Mouse (Mus musculus) B cell, adult 2 months (primary cell): ENCODE measurements around the gene Baiap3.

Source experiments
- DNase-seq, 2 experiments: peaks; one replicate each; pipeline ENCODE4 v3.0.0; 2022

Baiap3 gene

GRCm38 (mm10) chr17:25256140-25256754, at the start of gene Baiap3:
Gene Baiap3 (minus strand): TSS chr17:25256364.
- no peak for DNase-seq

DNA sequence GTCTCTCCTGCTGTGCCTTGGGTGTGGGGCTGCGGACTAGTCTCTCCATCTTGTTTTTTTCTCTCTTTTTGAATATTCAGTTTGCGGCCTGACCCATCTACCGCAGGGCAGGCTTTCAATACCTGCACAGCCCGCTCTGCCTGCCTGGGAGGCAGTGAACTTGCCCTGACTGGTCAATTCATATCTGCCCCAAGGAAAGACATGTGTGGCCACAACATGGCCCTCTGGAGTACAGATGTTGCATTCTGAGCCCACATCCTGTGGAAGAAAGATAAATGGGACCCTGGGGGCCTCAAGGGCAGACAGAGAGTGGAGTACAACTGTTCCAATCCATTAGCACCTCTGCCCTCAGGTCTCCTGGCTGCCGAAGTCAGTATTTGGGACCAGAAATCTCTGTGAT, 41.9 kb upstream of the Baiap3 start, which contains the start of gene Prss34:
Prss34 (plus strand) TSS at position 301 of the 400 bp plus-strand sequence.
- DNase-seq = no peak

- no peak for DNase-seq
Measured at GRCm38 (mm10) chr17:25294111-25294510, 37.9 kb upstream of the Baiap3 start.

DNA sequence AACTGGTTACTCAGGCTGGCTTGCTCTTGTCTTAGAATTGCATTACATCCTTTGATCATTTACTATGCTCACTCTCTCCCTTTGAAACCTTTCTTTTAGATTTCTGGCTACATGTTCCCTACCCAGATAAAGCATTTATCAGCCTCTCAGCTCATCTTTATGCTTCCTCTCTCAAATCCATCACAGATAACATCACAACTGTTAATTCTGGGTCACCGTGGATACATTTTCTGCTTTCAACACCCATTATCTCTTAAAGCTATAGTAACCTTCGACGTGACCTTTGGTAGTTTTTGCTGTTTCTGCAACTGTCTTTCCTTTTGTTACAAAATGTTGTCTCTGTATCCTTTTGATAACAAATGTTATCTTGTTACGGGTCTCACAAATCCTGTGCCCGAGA, 37.3 kb upstream of the Baiap3 start:
- DNase-seq = no peak

GRCm38 (mm10) chr17:25290411-25290810, 34.2 kb upstream of the Baiap3 start:
- no peak for DNase-seq

DNA sequence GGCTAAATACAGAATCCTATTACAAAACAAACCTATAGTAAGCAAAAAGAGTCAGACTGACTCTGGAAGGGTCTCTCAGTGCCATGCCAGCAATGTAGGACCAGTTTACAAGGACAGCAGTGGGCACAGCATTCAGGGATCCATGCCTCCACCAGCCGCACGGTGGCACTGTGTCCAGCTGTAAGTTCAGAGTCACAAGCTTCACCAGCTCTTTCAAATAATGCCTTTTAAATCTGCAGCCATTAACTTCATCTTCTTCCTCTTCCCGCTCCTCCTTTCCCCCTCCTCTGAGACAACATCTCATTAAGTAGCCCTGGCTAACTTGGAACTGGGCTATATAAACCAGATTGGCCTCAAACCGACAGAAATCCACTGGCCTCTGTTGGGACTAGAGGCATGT, 32.7 kb upstream of the Baiap3 start:
- DNase-seq = peak; percentile 58 to 61

DNA sequence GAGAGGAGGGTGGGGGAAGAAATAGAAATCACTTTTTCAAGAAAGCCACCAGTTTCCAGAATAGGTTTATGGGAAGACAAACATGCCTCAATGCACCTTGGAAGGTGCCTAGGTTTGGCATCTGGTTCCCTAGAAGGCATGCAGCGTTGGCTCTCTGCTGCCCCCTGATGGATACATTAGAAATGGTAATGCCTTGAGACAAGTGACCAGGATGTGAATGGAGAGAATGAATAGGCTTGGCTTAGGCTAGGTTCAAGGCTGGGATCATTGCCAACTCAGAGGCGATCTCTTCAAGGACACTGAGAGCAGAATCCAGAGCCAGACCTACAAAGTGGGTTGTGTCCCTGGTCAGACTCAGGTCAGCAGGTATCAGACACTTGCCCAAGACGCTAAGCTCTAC, 28.9 kb upstream of the Baiap3 start:
- DNase-seq = peak; percentile 83 to 84

DNA sequence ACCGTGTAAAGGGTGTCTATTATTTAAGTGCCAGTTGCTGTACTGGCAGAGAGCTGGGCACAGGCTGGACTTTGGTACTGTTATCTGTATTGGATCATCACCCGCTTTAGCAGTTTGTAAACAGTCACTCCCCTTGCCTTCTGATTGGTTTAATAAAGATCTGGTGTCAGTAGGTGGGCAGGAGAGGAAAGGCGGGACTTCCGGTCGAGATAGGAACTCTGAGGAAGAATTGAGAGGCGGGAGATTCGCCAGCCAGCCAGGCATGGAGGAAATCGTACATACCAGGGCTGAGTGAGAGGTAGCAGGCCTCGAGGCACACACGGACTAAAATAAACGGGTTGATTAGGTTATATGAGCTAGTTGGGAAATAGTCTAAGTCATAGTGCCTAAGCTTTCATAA, 26.0 kb upstream of the Baiap3 start:
- DNase-seq = peak; percentile 48 to 54

GRCm38 (mm10) chr17:25275833-25276232, 19.7 kb upstream of the Baiap3 start:
- no peak for DNase-seq

DNA sequence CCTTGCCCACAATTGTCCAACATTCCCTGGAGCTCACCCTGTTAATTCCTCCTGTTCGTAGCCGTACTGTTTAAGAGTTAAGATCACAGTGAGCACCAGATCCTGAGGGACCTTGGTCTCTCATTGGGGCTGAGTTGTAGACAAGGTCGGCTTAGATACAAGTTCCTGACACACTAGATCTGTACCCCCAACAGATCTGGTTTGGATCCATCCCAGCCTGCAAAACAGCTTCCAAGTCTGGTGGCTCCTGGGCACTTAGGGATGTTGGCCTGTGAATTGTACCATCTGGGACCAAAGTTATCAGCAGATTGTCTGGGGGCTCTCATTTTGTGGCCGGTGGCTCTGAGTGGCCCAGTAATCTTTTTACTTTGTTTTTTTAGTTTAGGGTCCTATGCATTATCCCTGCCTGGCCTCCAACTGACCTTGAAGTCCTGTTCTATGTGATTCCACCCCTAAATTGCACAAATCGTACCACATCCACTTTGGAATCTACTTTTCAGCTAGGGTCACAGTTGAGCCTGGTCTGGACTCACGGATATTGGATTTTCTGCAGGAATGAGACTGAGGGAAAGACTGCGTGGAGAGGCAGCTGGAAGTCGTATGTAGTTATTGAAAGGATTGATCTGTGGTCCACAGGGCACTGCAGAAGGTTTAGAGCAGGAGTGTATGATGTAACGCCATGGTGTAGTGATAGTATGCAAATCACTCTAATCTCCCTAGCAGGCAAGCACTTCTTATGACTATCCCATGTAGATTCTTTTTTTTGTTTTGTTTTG, 18.6 kb upstream of the Baiap3 start, which contains the start of gene Ube2i:
Ube2i (minus strand) TSS at position 52 of the 776 bp plus-strand sequence.
- DNase-seq = no peak

DNA sequence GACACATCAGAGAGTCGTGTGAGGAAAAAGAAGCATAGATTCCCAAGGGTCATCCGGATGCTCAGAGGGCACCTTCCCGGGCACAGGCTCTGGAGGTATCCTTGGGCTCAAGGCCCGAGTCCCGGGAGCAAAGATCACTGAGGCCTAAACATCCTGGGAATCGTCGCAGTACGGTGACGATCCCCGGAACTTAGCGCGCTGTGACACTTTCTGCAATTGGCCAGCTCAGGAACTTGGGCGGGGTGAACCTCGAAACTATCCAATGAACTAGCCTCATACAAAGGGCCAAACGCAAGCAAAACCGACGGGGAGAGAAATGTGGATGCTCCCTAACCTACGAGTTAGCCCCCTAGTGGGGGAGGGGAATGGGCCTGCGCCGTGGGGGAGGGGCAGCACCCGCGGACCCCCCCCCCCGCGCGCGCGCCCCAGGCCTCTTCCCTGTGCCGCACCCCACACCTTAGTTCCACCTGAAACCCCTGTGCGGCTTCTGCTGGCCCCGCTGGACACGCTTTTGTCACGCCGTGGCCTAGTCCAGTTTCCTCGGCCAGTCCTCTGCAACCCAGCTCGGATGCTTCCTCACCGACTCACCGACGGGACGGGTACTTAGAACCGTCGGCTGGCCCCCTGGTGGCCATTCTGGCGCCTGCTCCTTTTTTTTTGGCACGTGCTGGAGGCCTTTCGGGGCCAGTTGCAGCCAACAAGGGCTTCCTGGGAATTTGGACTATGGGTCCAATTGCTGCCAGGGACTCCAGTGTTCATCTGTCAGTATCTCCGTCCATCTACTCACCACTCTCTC, 17.7 kb upstream of the Baiap3 start:
- DNase-seq = peak; percentile 96

- DNase-seq = peak; percentile 90 to 92
Measured at GRCm38 (mm10) chr17:25272951-25273705, 17.0 kb upstream of the Baiap3 start.

GRCm38 (mm10) chr17:25272326-25272725, 16.2 kb upstream of the Baiap3 start:
- no peak for DNase-seq

GRCm38 (mm10) chr17:25270795-25271335, 14.7 kb upstream of the Baiap3 start:
- no peak for DNase-seq

- DNase-seq = no peak
Measured at GRCm38 (mm10) chr17:25264453-25264852, 8.3 kb upstream of the Baiap3 start.

- peak in 1 of 2 experiments; percentile 35 for DNase-seq
Measured at GRCm38 (mm10) chr17:25257804-25258261, 1.7 kb upstream of the Baiap3 start.

- DNase-seq = no peak
Measured at GRCm38 (mm10) chr17:25255110-25255509, 1.1 kb downstream of the Baiap3 start.

GRCm38 (mm10) chr17:25253760-25254159, 2.4 kb downstream of the Baiap3 start:
- no peak for DNase-seq

DNA sequence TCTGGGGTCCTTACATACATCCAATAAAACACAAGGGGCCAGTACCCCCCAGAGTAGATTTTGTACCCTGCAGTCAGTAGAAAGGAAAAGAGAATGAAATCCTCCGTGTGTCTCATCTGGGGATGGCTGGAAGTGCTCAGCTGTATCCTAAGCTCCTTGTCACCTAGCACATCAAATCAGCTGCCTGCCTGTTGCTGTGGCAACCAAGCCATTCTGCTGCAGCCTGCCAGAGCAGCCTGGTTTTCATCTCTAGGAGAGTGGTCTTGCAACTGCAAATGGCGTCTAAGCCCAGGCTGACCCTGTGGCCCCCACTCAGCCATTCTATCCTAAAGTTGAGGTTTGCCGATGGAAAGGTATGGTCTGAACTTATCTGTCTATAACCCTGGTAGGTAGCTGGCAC, 3.5 kb downstream of the Baiap3 start:
- DNase-seq = no peak

DNA sequence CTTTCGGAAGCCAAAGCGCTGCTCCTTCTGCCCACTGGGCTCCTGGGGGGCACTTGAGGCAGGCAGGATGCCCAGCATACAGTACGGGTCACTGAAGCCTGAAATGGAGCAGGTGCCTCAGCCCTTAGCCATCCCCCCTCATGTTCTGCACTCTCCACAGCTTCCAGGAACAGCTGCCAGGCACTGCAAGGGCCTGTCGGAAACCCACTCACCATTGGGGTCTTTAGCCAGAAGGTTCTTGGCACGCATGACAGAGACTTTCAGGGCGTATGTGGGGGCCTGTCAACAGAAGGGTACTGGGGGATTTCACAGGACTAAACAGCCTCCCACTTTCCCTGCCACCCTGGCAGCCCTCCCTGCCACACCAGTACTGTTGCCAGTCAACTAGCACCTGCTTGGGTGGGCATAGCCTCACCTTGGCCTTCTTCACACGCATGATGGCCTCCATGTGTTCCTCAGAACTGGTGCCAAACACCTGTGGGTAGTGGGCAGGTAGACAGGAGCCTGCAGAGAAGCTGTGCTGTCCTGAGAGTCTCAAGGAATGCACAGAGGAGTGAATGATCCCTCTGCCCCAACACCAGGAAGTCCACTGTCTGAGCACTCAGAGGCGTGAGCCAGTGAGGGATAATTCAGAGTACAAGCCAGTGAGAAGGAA, 5.9 kb downstream of the Baiap3 start:
- no peak for DNase-seq

DNA sequence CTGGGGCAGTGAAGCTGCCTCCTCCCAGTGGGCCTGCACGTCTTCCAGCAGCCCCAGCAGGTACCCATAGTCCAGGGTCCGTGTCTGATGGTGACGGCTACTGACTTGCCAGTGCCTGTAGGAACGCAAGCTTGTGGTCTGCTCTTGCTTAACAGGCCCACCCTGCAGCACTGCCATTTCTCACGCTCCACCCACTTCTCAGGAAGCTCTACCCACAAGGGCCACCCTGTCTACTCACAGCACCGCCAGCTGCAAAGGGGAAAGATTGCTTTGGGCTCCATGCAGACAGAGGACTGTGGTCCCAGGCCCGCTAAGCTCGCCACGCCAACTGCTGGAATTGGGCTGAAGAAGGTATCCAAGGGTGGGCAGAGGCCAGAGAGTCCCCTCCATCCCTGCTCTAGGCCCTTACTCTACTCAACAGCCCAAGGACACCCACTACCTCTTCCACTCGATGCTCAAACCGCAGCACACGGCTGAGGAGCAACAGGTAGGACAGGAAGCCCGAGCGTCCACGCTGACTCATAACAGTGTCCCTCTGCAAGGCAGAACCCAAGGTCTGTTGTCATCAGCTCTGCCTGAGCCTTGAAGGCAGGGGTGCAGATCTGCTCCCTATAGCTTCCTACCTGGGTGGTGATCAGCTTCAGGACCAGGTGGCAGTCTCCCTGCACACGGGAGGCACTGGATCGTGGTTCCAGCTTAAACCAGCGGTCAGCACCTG, 8.0 kb downstream of the Baiap3 start:
- DNase-seq = no peak
